In the genomic region with DNA sequence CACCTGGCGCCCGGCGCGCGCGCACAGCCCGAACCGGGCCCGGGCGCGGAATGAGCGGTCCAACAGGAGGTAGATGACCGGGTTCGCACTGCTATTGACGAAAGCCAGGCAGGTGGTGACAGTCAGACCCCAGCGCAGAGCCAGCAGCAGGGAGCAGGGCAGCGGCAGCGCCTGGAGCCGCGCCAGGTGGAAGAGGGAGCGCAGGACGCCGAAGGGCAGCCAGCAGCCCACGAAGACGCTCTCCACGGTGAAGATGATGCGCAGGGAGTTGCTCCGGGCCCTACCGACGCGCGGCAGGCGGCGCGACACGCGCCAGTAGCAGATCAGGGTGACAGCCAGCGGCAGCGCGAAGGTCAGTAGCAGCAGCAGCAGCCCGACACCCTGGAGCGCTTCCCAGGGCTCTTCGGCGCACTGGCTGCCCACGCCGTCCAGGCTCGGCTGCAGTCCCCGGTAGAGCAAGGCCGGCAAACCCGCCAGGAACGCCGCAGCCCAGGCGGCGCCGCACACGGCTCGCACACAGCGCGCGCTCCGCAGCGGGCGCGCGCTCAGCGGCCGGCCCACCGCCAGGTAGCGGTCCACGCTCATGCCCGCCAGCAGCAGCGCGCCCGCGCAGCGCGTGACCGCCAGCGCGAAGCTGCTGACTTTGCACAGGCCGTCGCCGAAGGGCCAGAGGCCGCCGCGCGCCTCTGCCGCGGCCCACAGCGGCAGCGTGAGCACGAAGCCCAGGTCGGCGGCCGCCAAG, we compare ENCODE assay signal across 8 mouse cellular contexts. TPM values are rescaled to one million over a fixed set of nuclear protein-coding genes. Genes with fewer than 3 reads are reported as not detected.
DNase-seq lines count a peak whose midpoint lies in the region; ATAC-seq lines count a peak whose summit lies in the region.

No protein-coding gene starts in this region.

- H3K4me3 ChIP-seq in hindbrain, embryonic 12.5 days, result peak overlapping the region; percentile 54

- H3K36me3 ChIP-seq in hindbrain, embryonic 12.5 days, result no peaks in the 10 kb centered on the region

- WGBS in hindbrain, embryonic 12.5 days, result 1% methylated on average over 81 of the region's 95 CpGs

- peak; percentile 82 for ATAC-seq in hindbrain, embryonic 12.5 days (ENCODE audit: low FRiP score)
- ATAC-seq in inflammation-experienced regulatory T-cells, adult 6 months, result no peak

- no peaks in the 10 kb centered on the region for H3K9me3 ChIP-seq in hindbrain, embryonic 12.5 days (replicated peaks)

- H3K4me2 ChIP-seq in hindbrain, embryonic 12.5 days (replicated peaks), result peak overlapping the region; percentile 94

- H3K27ac ChIP-seq in hindbrain, embryonic 12.5 days, result no peak overlapping the region; the same call in 1 of the 2 replicates

- H3K27me3 ChIP-seq in hindbrain, embryonic 12.5 days, result peaks cover 60% of the 10 kb centered on the region

- peaks cover 19% of the 10 kb centered on the region for H3K4me1 ChIP-seq in hindbrain, embryonic 12.5 days

- H3K9ac ChIP-seq in hindbrain, embryonic 12.5 days, result peak overlapping the region; percentile 67

- peak; percentile 31 for DNase-seq in WW6 (ENCODE audit: low read depth, low spot score)
- DNase-seq in cerebellum, postnatal 10 days, result peak; percentile 91
- peak; percentile 29 to 41 for DNase-seq in frontal cortex, postnatal 25 days (ENCODE audit: low spot score in 2 of 2)
- peak; percentile 62 for DNase-seq in layer of hippocampus, postnatal 36 days
- peak; percentile 44 for DNase-seq in lung, postnatal 14 days
- peak; percentile 77 to 83 for DNase-seq in right cerebral cortex, postnatal 10 days (ENCODE audit: low spot score in 2 of 2)

RNA-seq across cellular contexts. Expression of gene Gpr25, which starts 0.6 kb away (rescaled TPM):
- polyA plus RNA-seq in hindbrain, embryonic 12.5 days (2016; fragmentation: Nextera tagmentation; extraction: Ambion mirVana), result not detected in 2 replicates
- total RNA-seq in layer of hippocampus, postnatal 36 days (2021), result 1 to 10 TPM; 5.1 to 6.0 TPM
- not detected for polyA plus RNA-seq in inflammation-experienced regulatory T-cells, adult 6 months (2017; shearing (Covaris generic))

RNA-seq across cellular contexts. Expression of gene Inava, which starts 26.0 kb away (rescaled TPM):
- 13.2 and 13.8 TPM in 2 replicates for polyA plus RNA-seq in hindbrain, embryonic 12.5 days (2016; fragmentation: Nextera tagmentation; extraction: Ambion mirVana)
- total RNA-seq in layer of hippocampus, postnatal 36 days (2021), result 1 to 10 TPM; 3.3 to 4.3 TPM
- under 1 TPM in 1 of 3 experiments, not detected in 2; 0.11 TPM for polyA plus RNA-seq in inflammation-experienced regulatory T-cells, adult 6 months (2017; shearing (Covaris generic))

RNA-seq across cellular contexts. Expression of gene Mroh3, which starts 47.4 kb away (rescaled TPM):
- polyA plus RNA-seq in hindbrain, embryonic 12.5 days (2016; fragmentation: Nextera tagmentation; extraction: Ambion mirVana), result 0.34 TPM in 1 of 2 replicates, not detected in the other
- 1 to 10 TPM; 1.4 to 1.6 TPM for total RNA-seq in layer of hippocampus, postnatal 36 days (2021)
- polyA plus RNA-seq in inflammation-experienced regulatory T-cells, adult 6 months (2017; shearing (Covaris generic)), result not detected

Comparison
In these comparisons a context has a peak if more than half of its experiments do, and no peak if none do; other contexts are left out.
1. DNase-seq: peak in every context shown above with its lines; median percentile 91 in cerebellum, postnatal 10 days; 80 in right cerebral cortex, postnatal 10 days; 62 in layer of hippocampus, postnatal 36 days; 44 in lung, postnatal 14 days; 35 in frontal cortex, postnatal 25 days; 31 in WW6.
2. RNA of gene Inava, which starts 26.0 kb away (polyA plus RNA-seq): 13.2 to 13.8 TPM in hindbrain, embryonic 12.5 days; 0.11 TPM in inflammation-experienced regulatory T-cells, adult 6 months; every median in the first group is over 10 times any median in the second.